Mouse (Mus musculus): Measurements from ENCODE around the gene Spred3. TPM values are rescaled to one million over a fixed set of nuclear protein-coding genes. Genes with fewer than 3 reads are reported as not detected.

Gene Spred3
- total RNA-seq, 2 experiments from 2014 or later, result 45.7 to 48.0 TPM

GRCm38 (mm10) chr7:29170755-29171561 is 747 bp upstream of the Spred3 start:
- intact Hi-C loops (cut with DNase I), result loop anchor here (5.0 to 10.0 kb wide), 2 partner anchors 131 to 194 kb away; partner anchors contain the start of gene Dpf1
- DNase-seq (ENCODE audit: low spot score in 2 of 2), result no peak

- peak; percentile 80 to 81 for DNase-seq (ENCODE audit: low spot score in 2 of 2)
- intact Hi-C loops (cut with DNase I), result loop anchor here (5.0 to 10.0 kb wide), 3 partner anchors 68 to 195 kb away; partner anchors contain the start of genes Dpf1 and Yif1b
Observed at GRCm38 (mm10) chr7:29169231-29170065, 763 bp downstream of the Spred3 start.

- intact Hi-C loops (cut with DNase I), result loop anchor here (5.0 kb wide), 1 partner anchor 68 kb away; the partner anchor contains the start of gene Yif1b
- no peak for DNase-seq (ENCODE audit: low spot score in 2 of 2)
Observed at GRCm38 (mm10) chr7:29168791-29169230, 1.4 kb downstream of the Spred3 start.

- intact Hi-C loops (cut with DNase I), result loop anchor here (5.0 kb wide), 1 partner anchor 69 kb away; the partner anchor contains the start of gene Yif1b
- no peak for DNase-seq (ENCODE audit: low spot score in 2 of 2)
Observed at GRCm38 (mm10) chr7:29168121-29168695, 2.0 kb downstream of the Spred3 start.

GRCm38 (mm10) chr7:29167656-29168055 is 2.6 kb downstream of the Spred3 start:
- intact Hi-C loops (cut with DNase I), result loop anchor here (5.0 kb wide), 1 partner anchor 70 kb away; the partner anchor contains the start of gene Yif1b
- DNase-seq (ENCODE audit: low spot score in 2 of 2), result no peak

- DNase-seq (ENCODE audit: low spot score in 2 of 2), result no peak
- intact Hi-C loops (cut with DNase I), result no loop called here
Observed at GRCm38 (mm10) chr7:29162750-29163525, 7.3 kb downstream of the Spred3 start.

- intact Hi-C loops (cut with DNase I), result no loop called here
Observed at GRCm38 (mm10) chr7:29162294-29162693, 7.9 kb downstream of the Spred3 start.

GRCm38 (mm10) chr7:29158264-29158663 is 11.9 kb downstream of the Spred3 start:
- intact Hi-C loops (cut with DNase I), result loop anchor here (10.0 kb wide), 1 partner anchor 103 kb away; no protein-coding TSS in a partner anchor
- DNase-seq (ENCODE audit: low spot score in 2 of 2), result no peak

More at GRCm38 (mm10) chr7:29162294-29162693, 7.9 kb downstream of the Spred3 start:
- DNase-seq (ENCODE audit: low spot score in 2 of 2), result no peak

- DNase-seq (ENCODE audit: low spot score in 2 of 2), result peak; percentile 80 to 87
- intact Hi-C loops (cut with DNase I), result loop anchor here (10.0 kb wide), 1 partner anchor 101 kb away; no protein-coding TSS in a partner anchor
Observed at GRCm38 (mm10) chr7:29155838-29156782, 14.1 kb downstream of the Spred3 start, which contains the start of gene Fam98c. Gene Fam98c, minus strand, starts transcription at chr7:29156234.

- peak; percentile 88 to 91 for DNase-seq (ENCODE audit: low spot score in 2 of 2)
- intact Hi-C loops (cut with DNase I), result loop anchor here (10.0 kb wide), 1 partner anchor 101 kb away; no protein-coding TSS in a partner anchor
Observed at GRCm38 (mm10) chr7:29155196-29155837, 14.9 kb downstream of the Spred3 start.

- no peak for DNase-seq (ENCODE audit: low spot score in 2 of 2)
- intact Hi-C loops (cut with DNase I), result loop anchor here (10.0 kb wide), 1 partner anchor 99 kb away; no protein-coding TSS in a partner anchor
Observed at GRCm38 (mm10) chr7:29154018-29154720, 16.0 kb downstream of the Spred3 start.

GRCm38 (mm10) chr7:29151486-29151885 is 18.7 kb downstream of the Spred3 start:
- intact Hi-C loops (cut with DNase I), result loop anchor here (10.0 kb wide), 1 partner anchor 97 kb away; no protein-coding TSS in a partner anchor
- DNase-seq (ENCODE audit: low spot score in 2 of 2), result no peak

- intact Hi-C loops (cut with DNase I), result no loop called here
- no peak for DNase-seq (ENCODE audit: low spot score in 2 of 2)
Observed at GRCm38 (mm10) chr7:29148771-29149170, 21.4 kb downstream of the Spred3 start.

GRCm38 (mm10) chr7:29146625-29147367 is 23.4 kb downstream of the Spred3 start:
- intact Hi-C loops (cut with DNase I), result no loop called here
- DNase-seq (ENCODE audit: low spot score in 2 of 2), result no peak

- no peak for DNase-seq (ENCODE audit: low spot score in 2 of 2)
- intact Hi-C loops (cut with DNase I), result no loop called here
Observed at GRCm38 (mm10) chr7:29144006-29144405, 26.2 kb downstream of the Spred3 start.

Measured in left cerebral cortex, postnatal 14 days (tissue).